Mouse (Mus musculus): ENCODE measurements around the gene Stk26.

Stk26 gene

GRCm38 (mm10) chrX:50924629-50925364 lies 84.0 kb downstream of the Stk26 start:
- DNase-seq (ENCODE audit: low spot score in 2 of 2), result no peak

GRCm38 (mm10) chrX:50926893-50927545 lies 86.2 kb downstream of the Stk26 start:
- DNase-seq (ENCODE audit: low spot score in 2 of 2), result no peak

DNA sequence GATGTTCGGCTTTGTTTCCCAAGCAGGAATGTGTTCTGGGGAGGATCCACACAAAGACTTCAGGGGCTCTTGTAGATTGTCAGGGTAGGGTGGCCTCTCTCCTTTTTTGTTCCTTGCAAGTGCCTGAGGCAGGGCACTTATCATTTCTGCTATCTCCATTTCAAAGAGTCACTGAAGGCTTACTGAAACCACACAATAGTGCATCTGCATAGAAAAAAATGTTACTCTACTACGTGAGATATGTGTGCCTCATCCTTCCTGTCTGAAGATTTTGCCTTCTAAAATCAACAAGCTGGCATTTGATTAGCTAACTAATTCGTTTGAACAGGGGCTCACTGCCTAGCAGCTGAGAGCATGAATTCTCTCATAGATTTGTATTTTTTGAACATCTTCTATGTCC lies 89.5 kb downstream of the Stk26 start:
- DNase-seq (ENCODE audit: low spot score in 2 of 2), result no peak

DNA sequence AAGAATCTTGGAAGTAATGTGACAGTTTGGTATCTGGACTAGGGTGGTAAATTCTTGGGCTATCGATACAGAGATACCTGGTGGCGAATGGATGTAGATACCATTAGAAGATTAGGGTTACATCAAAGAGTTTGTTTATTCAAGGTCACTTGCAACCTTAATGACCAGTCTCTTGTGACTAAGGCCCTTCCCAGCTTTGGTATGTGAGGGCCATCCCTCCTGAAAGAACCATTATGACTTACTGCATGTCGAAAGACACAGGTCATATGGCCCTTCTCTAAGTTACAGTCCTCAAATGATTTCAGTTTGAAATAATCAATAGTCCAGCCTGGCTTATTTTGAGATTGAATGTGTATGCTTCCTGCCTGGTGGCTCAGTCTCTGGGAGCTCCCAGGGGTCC lies 96.3 kb downstream of the Stk26 start:
- DNase-seq (ENCODE audit: low spot score in 2 of 2), result no peak

- no peak for DNase-seq (ENCODE audit: low spot score in 2 of 2)
Observed at GRCm38 (mm10) chrX:50942610-50943009, 101.8 kb downstream of the Stk26 start, which contains the start of gene Frmd7. Frmd7 (minus strand) TSS chrX:50942710.

Data from urinary bladder, postnatal 36 days (tissue).